Mouse (Mus musculus): ENCODE measurements around the gene Gprc5c.

Gprc5c gene

DNA sequence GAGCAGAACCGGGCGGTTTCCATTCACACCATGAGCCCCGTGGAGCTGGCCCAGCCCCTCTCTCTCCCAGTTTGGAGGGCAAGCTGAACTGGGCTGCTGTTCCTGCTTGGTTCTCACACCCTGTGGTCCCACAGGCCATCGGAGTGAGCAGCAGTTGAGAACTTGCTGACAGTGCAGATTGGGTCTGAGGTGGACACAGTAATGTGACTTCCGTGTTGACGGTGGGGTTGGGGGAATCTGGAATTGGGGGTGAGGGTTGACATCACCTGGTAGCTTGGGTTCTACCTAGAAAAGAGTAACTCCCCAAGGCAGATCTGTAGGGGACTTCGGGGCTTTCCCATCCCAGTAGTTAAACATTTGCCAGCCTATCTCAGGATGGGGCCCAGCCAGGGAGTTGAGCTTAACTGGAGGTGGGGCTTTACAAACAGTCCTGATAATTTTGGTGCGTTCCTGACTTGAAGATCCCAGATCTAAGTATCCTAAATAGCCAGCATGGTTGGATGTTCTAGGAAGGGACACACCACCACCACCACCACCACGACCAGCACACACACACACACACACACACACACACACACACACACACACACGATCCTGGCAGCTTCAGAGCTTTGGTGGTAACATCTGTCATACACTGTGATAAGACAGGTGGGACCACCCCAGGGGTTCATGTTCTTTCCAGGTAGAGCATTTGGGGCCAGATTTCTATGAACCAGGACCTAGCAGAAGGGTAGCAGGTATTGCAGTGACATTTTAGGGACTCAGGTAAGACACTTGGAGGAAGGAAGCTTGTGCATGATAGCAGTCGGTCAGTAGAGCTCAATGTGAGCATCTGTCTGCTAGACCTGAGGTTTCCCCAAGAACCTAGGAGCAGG, 16.6 kb downstream of the Gprc5c start:
- no peak for DNase-seq (ENCODE audit: low read depth, low spot score)

DNA sequence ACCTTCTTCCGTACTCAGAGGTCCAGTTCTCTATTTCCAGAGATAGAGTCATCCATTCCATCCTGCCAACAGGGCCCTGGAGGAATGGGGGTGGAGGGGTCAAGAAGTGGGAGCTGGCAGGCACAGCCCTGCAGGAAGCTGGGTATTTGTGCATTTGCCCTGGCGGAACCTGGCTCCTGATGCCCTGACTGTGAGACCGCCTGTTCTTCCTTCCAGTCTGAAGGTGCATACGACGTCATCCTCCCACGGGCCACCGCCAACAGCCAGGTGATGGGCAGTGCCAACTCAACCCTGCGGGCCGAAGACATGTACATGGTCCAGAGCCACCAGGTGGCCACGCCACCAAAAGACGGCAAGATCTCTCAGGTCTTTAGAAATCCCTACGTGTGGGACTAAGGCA, 17.3 kb downstream of the Gprc5c start:
- no peak for DNase-seq (ENCODE audit: low read depth, low spot score)

DNA sequence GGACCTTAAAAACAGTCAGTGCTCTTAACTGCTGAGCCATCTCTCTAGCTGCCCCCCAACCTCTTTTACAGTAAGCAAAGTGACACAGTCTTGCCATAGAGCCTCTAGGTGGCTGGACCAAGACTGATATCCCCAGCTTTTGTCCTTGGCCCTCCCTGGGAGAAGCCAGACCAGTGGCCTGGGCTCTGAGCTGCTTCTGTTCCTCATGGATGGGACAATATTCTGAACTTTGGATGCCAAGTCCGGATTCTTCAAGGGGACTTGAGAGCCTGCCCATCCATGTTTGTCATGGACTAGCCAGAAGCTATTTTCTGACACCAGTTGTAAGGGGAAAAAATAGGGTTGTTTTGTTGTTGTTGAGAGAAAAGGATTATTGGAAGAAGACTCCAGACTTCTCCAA, 18.8 kb downstream of the Gprc5c start:
- DNase-seq (ENCODE audit: low read depth, low spot score), result no peak

DNA sequence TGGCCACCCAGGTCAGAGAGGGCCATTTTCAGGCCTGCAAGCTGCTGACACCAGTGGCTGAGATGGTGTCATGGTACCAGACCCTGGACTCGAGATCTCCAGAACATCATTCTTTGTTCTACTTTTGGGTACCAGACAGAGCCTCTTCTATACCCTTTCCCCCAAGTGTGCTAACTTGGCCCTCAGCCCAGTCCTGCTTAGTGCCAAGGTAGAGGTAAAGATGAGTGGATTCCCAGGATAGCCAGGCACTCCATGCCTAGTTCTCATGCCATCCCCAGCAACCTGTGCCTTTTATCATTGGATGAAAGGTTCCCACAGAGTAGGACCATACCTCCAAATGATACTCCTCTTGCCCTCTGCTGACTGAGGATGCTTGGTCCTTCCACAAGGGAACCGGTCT, 20.6 kb downstream of the Gprc5c start:
- DNase-seq (ENCODE audit: low read depth, low spot score), result no peak

DNA sequence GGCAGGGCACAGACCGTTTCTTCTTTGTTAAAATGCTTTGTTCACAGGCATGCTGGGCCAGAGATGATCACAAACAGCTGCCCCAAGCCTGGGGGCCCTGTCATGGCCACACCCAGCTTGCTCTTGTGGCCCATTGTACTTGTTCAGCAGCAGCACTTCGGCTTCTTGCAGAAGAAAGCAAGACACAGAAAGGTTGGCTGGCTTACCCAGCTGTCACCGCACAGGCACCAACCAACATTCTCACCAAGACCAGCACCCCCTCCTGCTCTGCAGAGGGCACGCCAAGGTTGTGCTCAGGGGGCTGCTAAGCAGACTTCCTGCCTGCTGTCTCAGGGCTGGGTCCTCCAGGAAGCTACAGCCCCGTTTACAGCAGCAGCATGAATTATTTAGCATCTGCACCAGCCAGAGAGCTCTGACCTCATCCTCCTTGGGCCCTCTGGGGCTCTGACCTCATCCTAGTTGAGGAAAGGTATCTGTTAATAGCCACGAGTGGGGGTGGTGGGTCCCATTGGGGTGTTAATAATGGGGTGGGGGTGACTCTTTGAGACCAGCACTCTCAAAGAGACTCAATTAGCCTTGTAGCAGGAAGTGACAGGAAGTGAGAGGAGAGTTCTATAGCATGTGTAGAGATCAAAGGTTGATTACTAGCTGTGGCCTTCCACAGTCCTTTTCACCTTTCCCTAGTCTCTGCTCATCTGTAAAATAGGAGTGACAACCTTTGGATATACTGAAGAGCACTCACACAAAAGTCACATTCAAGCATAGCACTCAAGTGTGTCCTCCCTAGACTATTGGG, 22.3 kb downstream of the Gprc5c start:
- DNase-seq (ENCODE audit: low read depth, low spot score), result no peak

GRCm38 (mm10) chr11:114874226-114875145, 23.5 kb downstream of the Gprc5c start:
- DNase-seq (ENCODE audit: low read depth, low spot score), result no peak

DNA sequence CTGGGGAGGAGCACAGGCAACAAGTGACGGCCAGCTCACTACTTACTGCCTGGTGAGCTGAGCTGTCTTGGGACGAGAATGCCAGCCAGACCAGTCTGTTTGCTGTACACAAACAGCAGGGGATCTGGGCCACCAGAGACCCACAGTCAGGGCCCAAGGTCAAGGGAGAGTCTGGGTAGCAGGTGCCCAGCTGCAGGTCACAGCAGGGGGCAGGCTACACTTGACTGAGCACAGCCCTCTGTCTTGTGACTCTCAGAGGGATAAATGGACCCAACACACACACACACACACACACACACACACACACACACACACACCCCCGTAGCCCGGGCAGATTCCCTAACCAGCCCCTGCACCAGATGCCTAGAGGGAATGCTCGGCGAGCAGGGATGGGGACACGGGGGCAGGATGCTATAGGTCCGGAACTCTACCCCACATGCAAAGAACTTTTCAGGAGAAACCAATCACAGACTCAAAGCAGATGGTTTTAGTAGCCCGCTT, 24.4 kb downstream of the Gprc5c start:
- no peak for DNase-seq (ENCODE audit: low read depth, low spot score)

GRCm38 (mm10) chr11:114876176-114876575, 25.2 kb downstream of the Gprc5c start:
- no peak for DNase-seq (ENCODE audit: low read depth, low spot score)

DNA sequence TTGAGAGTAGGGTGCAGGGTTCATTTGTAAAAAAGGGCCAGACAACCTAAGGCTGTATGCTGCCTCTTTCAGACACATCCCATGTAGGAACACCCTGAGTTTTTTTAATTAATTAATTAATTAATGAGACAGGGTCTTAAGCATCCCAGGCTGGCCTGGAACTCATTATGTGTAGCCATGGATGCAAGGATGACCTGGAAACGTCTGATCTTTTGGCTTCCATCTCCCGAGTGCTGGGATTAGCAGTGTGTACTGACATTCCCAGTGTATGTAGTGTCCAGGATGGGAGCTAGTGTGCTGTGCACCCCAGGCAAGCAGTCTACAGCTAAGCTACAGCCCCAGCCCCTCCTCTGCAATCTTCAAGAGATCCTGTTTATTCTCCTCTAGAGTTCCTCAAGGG, 25.7 kb downstream of the Gprc5c start:
- no peak for DNase-seq (ENCODE audit: low read depth, low spot score)

- no peak for DNase-seq (ENCODE audit: low read depth, low spot score)
These were observed 26.2 kb downstream of the Gprc5c start for GRCm38 (mm10) chr11:114877145-114877544.

GRCm38 (mm10) chr11:114879666-114880065, 28.7 kb downstream of the Gprc5c start:
- DNase-seq (ENCODE audit: low read depth, low spot score), result no peak

DNA sequence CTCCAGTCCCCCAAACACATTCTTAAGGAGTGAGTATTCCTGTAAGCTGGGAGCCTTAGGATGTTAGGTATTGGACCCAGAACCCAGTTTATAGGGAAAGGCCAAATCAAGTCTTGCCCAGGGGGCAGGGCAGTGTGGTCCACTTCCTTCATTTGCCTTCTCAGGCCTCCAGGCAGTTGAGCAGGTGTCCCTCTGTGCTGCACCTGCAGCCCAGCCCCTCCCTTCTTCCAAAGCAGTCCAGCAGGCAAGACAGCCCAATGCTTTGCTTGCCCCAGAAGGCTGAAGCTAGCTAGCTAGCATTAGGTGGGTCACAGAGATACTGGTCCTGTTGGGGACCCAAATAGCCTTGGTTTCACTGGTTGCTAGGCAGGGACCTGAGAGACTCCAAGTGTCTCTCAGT, 29.2 kb downstream of the Gprc5c start:
- no peak for DNase-seq (ENCODE audit: low read depth, low spot score)

GRCm38 (mm10) chr11:114880589-114880988, 29.6 kb downstream of the Gprc5c start:
- DNase-seq (ENCODE audit: low read depth, low spot score), result no peak

- no peak for DNase-seq (ENCODE audit: low read depth, low spot score)
These were observed 32.4 kb downstream of the Gprc5c start for GRCm38 (mm10) chr11:114883251-114883789.

- no peak for DNase-seq (ENCODE audit: low read depth, low spot score)
These were observed 33.6 kb downstream of the Gprc5c start for GRCm38 (mm10) chr11:114884380-114885100.

DNA sequence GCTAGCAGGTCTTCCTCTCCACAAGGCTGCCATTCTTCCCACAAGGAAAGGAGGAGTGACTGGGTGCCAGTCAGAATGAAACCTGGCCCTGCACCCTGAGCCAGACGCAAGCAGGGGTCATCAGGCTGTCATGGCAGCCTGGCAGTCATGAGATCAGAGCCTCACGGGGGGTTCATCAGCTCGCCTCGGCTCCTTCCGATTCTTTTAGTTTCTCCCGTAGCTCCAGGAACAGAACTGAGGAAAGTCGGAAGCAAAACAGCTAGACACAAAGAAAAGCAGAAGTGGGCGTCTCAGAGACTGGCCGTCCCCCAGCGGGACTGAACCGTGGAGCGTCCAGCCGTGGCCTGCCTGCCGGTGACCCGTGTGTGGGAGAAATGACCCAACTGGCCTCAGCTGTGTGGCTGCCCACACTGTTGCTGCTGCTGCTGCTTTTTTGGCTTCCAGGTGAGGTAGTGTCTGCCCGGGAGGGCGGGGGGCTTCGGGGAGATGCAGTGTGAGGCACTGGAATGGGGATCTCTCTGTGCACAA, 39.1 kb downstream of the Gprc5c start, which contains the start of gene Cd300a:
Gene Cd300a (plus strand): TSS at position 51 of the 528 bp plus-strand sequence.
- no peak for DNase-seq (ENCODE audit: low read depth, low spot score)

GRCm38 (mm10) chr11:114890542-114890941, 39.6 kb downstream of the Gprc5c start:
- DNase-seq (ENCODE audit: low read depth, low spot score), result no peak

- no peak for DNase-seq (ENCODE audit: low read depth, low spot score)
These were observed 45.1 kb downstream of the Gprc5c start for GRCm38 (mm10) chr11:114896085-114896484.

- DNase-seq (ENCODE audit: low read depth, low spot score), result no peak
These were observed 47.1 kb downstream of the Gprc5c start for GRCm38 (mm10) chr11:114898026-114898425.

- no peak for DNase-seq (ENCODE audit: low read depth, low spot score)
These were observed 52.3 kb downstream of the Gprc5c start for GRCm38 (mm10) chr11:114903224-114903623.

Data from c-Kit-negative CD71-positive TER-119-positive erythroid progenitor cells, embryonic 14.5 days (primary cell).